Mouse (Mus musculus) lung, adult 2 months (tissue): ENCODE measurements at regions not wholly inside any gene's neighbourhood (a gene's known extent, or its start where the extent isn't known, plus 50 kb on each side); places are given as distances from the start of the nearest gene placed in this dataset.

Source experiments
- CTCF ChIP-seq: fragments of 200-500 bp; IDR thresholded peaks from 2 replicates; pipeline ENCODE4 v1.5.1; 2011; ENCODE audit warnings: mild to moderate bottlenecking, low read length, control low read depth; ENCODE audit not compliant: insufficient read depth
- POLR2A ChIP-seq: fragments of 200-500 bp; IDR thresholded peaks from 2 replicates; pipeline ENCODE4 v1.6.1; 2011; ENCODE audit warnings: low read depth, mild to moderate bottlenecking, control low read depth, low read length, borderline replicate concordance; ENCODE audit errors: extremely low read depth

DNA sequence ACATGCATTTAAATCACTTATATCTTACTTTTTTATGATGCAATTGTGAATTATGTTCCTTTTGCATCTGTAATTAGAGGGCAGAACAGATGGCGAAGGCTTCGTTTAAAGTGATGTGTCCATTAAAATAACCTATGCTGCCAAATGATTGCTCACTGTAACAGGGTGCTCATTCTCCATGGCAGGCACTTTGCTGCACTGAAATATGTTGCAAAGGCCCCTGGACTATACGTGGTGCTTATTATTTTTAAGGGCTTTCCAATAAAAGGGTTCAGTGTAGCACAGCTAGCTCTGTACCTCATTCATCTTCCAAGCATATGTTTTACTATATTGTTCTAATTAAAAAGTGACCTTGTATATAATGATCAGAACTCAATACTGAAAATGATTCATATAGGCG lies 491.3 kb downstream of the Gm10295 start:
- TF ChIP-seq CTCF, result no peak
- TF ChIP-seq POLR2A, result no peak
